Mouse (Mus musculus) heart, embryonic 16.5 days (tissue): ENCODE measurements at regions not wholly inside any gene's neighbourhood (a gene's known extent, or its start where the extent isn't known, plus 50 kb on each side); places are given as distances from the start of the nearest gene placed in this dataset.

Source experiments
- ATAC-seq: fragments of 200-750 bp; cut with Nextera tagmentation; replicated peaks from 2 replicates; pipeline ENCODE4 v1.8.0; 2017; ENCODE audit warnings: moderate number of reproducible peaks; ENCODE audit not compliant: insufficient read depth, low FRiP score; ENCODE audit errors: extremely low read depth
- H3K27ac ChIP-seq: fragments of 300-500 bp; sonication (generic); 2 replicates; pipeline ENCODE4 v1.5.1; 2014; ENCODE audit warnings: mild to moderate bottlenecking, low read length, control low read depth, moderate library complexity
- H3K27me3 ChIP-seq: fragments of 300-500 bp; sonication (generic); 2 replicates; pipeline ENCODE4 v1.6.1; 2014; ENCODE audit warnings: low read length, mixed read lengths; ENCODE audit not compliant: control insufficient read depth, insufficient read depth
- H3K36me3 ChIP-seq: fragments of 300-500 bp; sonication (generic); 2 replicates; pipeline ENCODE4 v1.6.1; 2014; ENCODE audit not compliant: control insufficient read depth, insufficient read depth
- H3K4me1 ChIP-seq: fragments of 300-500 bp; sonication (generic); 2 replicates; pipeline ENCODE4 v1.6.1; 2014; ENCODE audit warnings: low read length, mixed read lengths; ENCODE audit not compliant: control insufficient read depth, insufficient read depth
- H3K4me2 ChIP-seq: fragments of 300-500 bp; sonication (generic); 2 replicates; pipeline ENCODE4 v1.6.1; 2014; ENCODE audit warnings: low read depth, mild to moderate bottlenecking, control low read depth, low read length
- H3K4me3 ChIP-seq: fragments of 300-500 bp; sonication (generic); 2 replicates; pipeline ENCODE4 v1.5.1; 2014; ENCODE audit warnings: mild to moderate bottlenecking, control low read depth, low read length
- H3K9ac ChIP-seq: fragments of 300-500 bp; sonication (generic); 2 replicates; pipeline ENCODE4 v1.6.1; 2014; ENCODE audit warnings: low read length, control low read depth
- H3K9me3 ChIP-seq: fragments of 300-500 bp; sonication (generic); replicated peaks from 2 replicates; pipeline ENCODE4 v1.6.1; 2016; ENCODE audit warnings: low read length; ENCODE audit not compliant: control insufficient read depth
- WGBS: fragments of 180-500 bp; shearing (Covaris S2); extraction: QIAGEN DNeasy Blood & Tissue Kit; methylation state at CpG from one replicate; pipeline ENCODE4 v1.1.7; 2014; 5-methylcytosine and 5-hydroxymethylcytosine counted together

DNA sequence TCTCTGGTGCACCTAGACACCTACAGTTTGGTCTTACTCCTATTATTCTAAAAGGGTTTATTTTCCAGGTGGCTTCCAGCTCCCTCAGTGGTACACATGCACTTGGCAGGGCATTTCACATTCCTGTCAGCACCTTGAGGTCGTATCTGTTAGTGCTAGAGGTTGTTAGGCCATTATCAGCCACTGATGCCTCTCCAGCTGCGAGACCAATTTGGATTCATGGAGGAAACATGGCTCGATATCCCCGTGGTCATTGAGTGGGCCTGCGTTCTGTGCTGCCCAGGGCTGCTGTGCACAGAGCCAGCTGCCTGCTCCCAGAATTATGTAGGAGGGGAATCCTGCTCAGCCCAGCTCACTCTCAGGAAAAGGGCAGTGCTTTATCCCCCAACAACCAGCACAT is 60.1 kb upstream of the Irx1 start:
- 39% methylated on average over 5 of the region's 5 CpGs for WGBS
- ATAC-seq, result peak; percentile 93
- peak overlapping the region; percentile 18 for H3K4me2 ChIP-seq
- no peaks in the 10 kb centered on the region for H3K36me3 ChIP-seq
- peaks cover 8% of the 10 kb centered on the region; the same call in 1 of the 2 replicates for H3K9me3 ChIP-seq
- no peak overlapping the region for H3K4me3 ChIP-seq
- H3K27me3 ChIP-seq, result no peaks in the 10 kb centered on the region
- H3K27ac ChIP-seq, result peak overlapping the region; percentile 67
- H3K9ac ChIP-seq, result no peak overlapping the region
- H3K4me1 ChIP-seq, result peaks cover 10% of the 10 kb centered on the region

DNA sequence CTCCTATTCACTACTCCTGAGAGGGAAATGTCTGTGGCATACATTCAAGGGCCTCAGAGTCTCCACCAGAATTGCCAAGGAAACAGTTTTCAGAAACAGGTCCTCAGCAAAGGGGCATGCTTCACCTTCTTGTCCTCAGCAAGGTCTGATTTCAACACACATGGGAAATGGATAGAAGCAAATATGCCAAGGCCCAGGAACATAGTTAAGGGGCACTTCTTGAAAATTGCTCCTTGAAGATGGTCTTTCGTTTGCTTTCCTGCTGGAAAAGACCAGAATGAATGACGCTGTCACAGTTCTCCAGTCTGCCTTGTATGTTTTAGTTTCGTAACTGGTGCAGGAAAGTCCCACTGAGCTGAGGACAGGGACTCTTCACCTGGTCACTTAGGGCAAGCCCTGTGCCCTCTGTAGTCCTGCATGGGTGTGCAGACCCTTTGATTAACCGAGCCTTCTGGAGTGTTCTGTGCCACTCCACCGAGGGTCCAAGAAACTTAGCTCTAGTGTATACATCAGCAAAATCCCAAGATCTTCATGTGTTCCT is 80.5 kb upstream of the Irx1 start:
- Histone ChIP-seq H3K27ac (no peak overlapping the region), H3K27me3 (no peaks in the 10 kb centered on the region), H3K9me3 (no peaks in the 10 kb centered on the region), H3K4me2 (no peak overlapping the region), H3K4me1 (no peaks in the 10 kb centered on the region), H3K4me3 (no peak overlapping the region), H3K9ac (no peak overlapping the region), H3K36me3 (no peaks in the 10 kb centered on the region)
- ATAC-seq, result no peak
- 84% methylated on average over 5 of the region's 5 CpGs for WGBS

DNA sequence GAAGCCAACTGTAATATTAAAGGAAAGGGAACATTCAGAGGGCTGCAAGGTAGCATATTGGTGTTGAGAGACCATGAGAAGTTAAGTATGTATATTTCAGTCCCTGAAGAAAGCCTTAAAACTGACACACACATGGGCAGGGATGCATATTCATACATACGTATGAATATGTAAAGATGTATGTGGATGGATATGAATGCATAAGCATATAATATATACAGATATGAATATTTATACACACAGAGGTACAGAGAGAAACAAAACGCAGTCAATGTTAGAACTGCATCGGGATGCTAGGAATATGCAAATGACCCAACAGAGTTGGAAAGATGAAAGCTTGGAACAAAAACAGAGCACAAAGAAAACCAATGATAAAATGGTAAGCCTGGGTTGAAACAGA is 92.9 kb upstream of the Irx1 start:
- 92% methylated on average over 3 of the region's 3 CpGs for WGBS
- no peak overlapping the region for H3K27ac ChIP-seq
- no peak overlapping the region for H3K4me3 ChIP-seq

DNA sequence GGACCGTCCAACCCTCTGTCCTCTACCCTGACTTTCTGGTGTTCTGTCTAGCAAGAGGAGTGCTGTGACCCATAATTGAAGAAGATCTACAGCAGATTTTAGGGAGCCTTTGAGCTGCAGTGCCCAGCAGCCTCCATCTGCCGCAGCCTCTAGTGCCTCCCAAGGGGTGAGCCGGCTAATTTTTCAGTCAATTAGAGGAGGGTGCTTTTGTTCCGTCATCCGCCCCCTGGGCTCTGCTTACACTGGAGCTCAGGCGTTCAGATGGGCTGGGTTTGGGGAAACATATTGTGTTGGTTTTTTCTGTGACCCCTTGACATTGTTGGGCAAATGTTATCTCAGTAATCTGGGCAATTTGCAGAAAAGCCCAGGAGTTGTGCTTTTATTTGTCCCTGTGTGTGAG is 98.1 kb upstream of the Irx1 start:
- Histone ChIP-seq H3K9me3 (no peaks in the 10 kb centered on the region), H3K4me2 (no peak overlapping the region), H3K36me3 (no peaks in the 10 kb centered on the region), H3K27ac (no peak overlapping the region), H3K4me1 (no peaks in the 10 kb centered on the region), H3K9ac (no peak overlapping the region), H3K27me3 (no peaks in the 10 kb centered on the region), H3K4me3 (no peak overlapping the region)
- 65% methylated on average over 6 of the region's 6 CpGs for WGBS
- ATAC-seq, result no peak

More for the DNA sequence above, 92.9 kb upstream of the Irx1 start:
- H3K9me3 ChIP-seq, result no peaks in the 10 kb centered on the region
- no peaks in the 10 kb centered on the region for H3K27me3 ChIP-seq
- H3K4me1 ChIP-seq, result no peaks in the 10 kb centered on the region
- no peak overlapping the region for H3K9ac ChIP-seq
- H3K4me2 ChIP-seq, result no peak overlapping the region
- no peaks in the 10 kb centered on the region for H3K36me3 ChIP-seq
- no peak for ATAC-seq

DNA sequence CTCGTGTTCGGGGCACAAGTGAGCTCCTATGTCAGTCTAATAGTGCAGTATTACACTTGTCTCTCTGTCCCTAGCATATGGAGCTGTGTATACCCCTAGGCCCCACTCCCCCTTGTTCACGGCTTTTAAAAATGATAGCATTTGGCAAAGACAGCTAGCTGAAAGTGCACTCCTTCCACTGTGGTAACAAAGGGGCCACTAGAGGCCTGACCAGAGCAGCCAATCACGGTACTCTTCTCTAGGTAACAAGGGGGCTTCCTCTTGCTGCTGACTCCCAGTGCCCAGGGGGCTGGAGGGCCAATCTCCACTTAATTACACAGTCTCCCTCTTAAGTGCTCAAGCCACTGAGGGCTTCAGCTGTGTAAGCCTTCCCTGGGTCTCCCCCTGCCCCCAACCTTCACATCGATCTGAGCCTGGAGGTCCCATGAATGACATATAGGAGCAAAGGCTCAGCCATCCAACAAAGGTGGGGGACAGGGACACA is 99.8 kb upstream of the Irx1 start:
- Histone ChIP-seq H3K4me1 (no peaks in the 10 kb centered on the region), H3K4me3 (no peak overlapping the region), H3K27ac (no peak overlapping the region), H3K9ac (no peak overlapping the region), H3K36me3 (no peaks in the 10 kb centered on the region), H3K9me3 (no peaks in the 10 kb centered on the region), H3K27me3 (no peaks in the 10 kb centered on the region), H3K4me2 (no peak overlapping the region)
- ATAC-seq, result no peak
- 72% methylated on average over 5 of the region's 5 CpGs for WGBS

DNA sequence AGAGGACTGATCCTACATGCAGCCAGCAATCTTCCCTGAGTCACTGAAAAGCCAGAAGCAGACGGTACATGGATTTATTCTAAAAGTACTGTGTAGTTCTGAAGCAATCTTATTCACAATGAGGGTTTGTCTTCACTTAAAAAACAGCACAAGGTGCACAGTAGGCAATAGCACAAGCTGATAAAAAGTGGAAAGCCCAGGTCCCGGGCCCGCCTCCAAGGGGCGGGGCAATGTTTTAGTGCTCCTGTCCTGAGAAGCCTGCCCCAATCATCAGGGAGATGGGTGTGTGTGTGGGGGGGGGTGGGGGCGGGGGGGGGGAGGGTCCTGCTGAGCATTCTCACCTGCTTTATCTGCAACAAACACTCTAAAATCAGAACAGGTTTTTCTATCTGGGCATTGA is 133.1 kb upstream of the Irx1 start:
- H3K27me3 ChIP-seq, result no peaks in the 10 kb centered on the region
- no peak overlapping the region for H3K27ac ChIP-seq
- no peak overlapping the region for H3K4me3 ChIP-seq
- no peaks in the 10 kb centered on the region for H3K9me3 ChIP-seq
- H3K9ac ChIP-seq, result no peak overlapping the region
- no peak overlapping the region for H3K4me2 ChIP-seq
- no peaks in the 10 kb centered on the region for H3K36me3 ChIP-seq
- ATAC-seq, result no peak
- WGBS, result 36% methylated on average over 3 of the region's 5 CpGs
- H3K4me1 ChIP-seq, result no peaks in the 10 kb centered on the region

DNA sequence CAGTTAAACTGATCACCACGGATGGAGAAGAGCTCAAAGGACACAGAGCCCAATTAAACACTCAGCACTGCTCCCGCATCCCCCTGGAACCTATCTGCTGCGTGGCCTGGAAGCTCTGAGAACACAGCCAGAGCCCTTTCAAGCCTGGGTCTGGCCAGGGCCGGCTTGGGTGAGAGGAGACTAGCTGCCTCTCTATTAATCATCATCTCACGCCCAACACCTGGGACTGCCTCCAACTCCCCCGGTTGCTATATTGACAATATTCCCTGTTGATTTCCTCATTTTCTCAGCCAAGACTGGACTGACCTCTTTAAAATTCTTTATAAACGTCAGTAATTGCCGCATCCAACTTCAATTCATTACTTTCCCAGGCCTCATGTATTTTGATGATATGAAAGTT is 133.7 kb upstream of the Irx1 start:
- Histone ChIP-seq H3K27me3 (no peaks in the 10 kb centered on the region), H3K9ac (no peak overlapping the region), H3K4me2 (no peak overlapping the region), H3K4me3 (no peak overlapping the region), H3K36me3 (no peaks in the 10 kb centered on the region), H3K4me1 (no peaks in the 10 kb centered on the region), H3K9me3 (no peaks in the 10 kb centered on the region), H3K27ac (no peak overlapping the region)
- ATAC-seq, result no peak
- WGBS, result 63% methylated on average over 8 of the region's 8 CpGs

DNA sequence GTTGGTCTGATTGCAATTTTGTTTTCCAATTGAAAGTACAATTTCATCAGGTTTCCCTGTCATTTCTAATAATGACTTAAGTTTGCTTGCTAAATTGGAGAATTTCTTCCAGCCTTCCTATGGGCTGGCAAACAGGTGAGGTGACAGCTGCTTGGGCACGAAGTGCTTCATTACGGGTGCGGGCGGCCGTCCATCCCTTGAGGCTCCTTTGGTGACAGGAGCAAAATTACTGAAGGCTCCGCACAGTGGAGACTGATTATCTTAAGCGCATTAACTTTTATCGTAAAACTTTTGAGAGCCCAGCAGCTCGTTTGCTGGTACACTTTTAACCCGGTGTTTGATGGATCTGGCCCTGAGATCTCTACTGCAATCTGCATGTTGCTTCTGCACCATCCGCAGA is 134.3 kb upstream of the Irx1 start:
- no peak for ATAC-seq
- H3K4me2 ChIP-seq, result no peak overlapping the region
- 72% methylated on average over 11 of the region's 11 CpGs for WGBS

DNA sequence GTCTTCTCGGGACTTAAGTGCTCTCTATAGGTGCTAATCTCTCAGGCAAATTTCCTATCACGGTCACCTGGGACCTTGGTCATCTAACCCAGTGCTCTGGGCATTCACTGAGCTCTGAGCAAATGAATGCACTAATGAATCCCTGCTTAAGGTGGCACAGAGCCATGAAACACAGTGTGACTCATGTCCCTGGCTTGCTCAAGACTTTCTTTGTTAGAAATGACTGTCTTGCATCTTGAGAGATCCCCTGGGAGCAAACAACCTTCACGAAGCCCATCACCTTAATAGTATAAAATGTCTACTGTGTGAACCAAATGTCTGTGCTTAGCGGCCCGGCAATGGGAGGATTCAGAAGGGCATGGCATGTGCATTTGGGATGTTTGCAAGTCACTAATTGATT is 137.2 kb upstream of the Irx1 start:
- no peak overlapping the region for H3K9ac ChIP-seq
- no peak overlapping the region for H3K27ac ChIP-seq
- no peak for ATAC-seq
- H3K36me3 ChIP-seq, result no peaks in the 10 kb centered on the region
- 72% methylated on average over 5 of the region's 5 CpGs for WGBS
- H3K4me3 ChIP-seq, result no peak overlapping the region
- H3K4me1 ChIP-seq, result no peaks in the 10 kb centered on the region
- no peaks in the 10 kb centered on the region for H3K27me3 ChIP-seq
- no peak overlapping the region for H3K4me2 ChIP-seq
- H3K9me3 ChIP-seq, result no peaks in the 10 kb centered on the region

More for the DNA sequence above, 134.3 kb upstream of the Irx1 start:
- Histone ChIP-seq H3K4me3 (no peak overlapping the region), H3K27ac (no peak overlapping the region), H3K27me3 (no peaks in the 10 kb centered on the region), H3K4me1 (no peaks in the 10 kb centered on the region), H3K9me3 (no peaks in the 10 kb centered on the region), H3K36me3 (no peaks in the 10 kb centered on the region), H3K9ac (no peak overlapping the region)
